Mouse (Mus musculus) A20 (cell line): ENCODE measurements around the gene Sema3g.
A peak's percentile ranks its signal among the peaks of the same experiment; 100 is the strongest.

Experiments used
- DNase-seq: peaks from one replicate; pipeline ENCODE4 v3.0.0-alpha.2; 2011; ENCODE audit warnings: low read depth, low spot score

The Sema3g gene

GRCm38 (mm10) chr14:31217666-31218065 lies at the start of gene Sema3g:
Gene Sema3g (plus strand): TSS chr14:31217860.
- peak; percentile 74 for DNase-seq

DNA sequence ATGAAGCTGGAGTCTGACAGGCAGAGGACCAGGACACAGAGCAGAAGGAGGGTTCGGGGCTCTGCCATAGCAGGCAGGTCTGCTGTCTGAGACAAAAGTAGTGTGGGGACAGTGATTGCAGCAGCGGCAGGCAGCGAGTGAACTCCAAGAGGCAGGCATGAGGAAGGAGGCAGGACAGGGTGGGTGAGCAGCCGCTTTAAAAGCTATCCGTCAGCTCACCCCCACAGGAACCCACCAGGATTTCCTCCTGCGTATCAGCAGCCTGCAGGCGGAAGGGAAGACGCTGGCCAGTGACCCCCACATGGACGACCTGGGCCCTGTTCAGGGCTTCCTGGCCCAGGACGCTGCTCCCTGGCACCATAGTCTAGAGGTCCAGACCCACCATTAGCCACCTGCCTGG lies 49.2 kb upstream of the Sema3g start, which contains the start of gene Stab1:
Stab1 (minus strand) TSS at position 217 of the 400 bp plus-strand sequence.
- DNase-seq: no peak

DNA sequence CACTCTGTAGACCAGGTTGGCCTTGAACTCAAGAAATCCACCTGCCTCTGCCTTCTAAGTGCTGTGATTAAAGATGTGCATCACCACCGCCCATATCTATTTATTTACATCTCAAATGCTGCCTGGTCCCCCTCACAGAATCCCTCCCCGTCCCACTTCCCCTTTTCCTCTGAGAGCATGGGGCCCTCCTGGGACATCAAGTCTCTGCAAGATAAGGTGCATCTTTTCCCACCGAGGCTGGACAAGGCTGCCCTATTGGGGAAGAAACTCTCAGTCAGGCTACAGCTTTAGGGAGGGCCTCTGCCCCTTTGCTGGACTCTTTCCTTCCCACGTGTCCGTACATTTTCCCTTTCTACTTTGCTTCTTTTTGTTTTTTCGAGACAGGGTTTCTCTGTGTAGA lies 48.2 kb upstream of the Sema3g start:
- DNase-seq: peak; percentile 65

DNA sequence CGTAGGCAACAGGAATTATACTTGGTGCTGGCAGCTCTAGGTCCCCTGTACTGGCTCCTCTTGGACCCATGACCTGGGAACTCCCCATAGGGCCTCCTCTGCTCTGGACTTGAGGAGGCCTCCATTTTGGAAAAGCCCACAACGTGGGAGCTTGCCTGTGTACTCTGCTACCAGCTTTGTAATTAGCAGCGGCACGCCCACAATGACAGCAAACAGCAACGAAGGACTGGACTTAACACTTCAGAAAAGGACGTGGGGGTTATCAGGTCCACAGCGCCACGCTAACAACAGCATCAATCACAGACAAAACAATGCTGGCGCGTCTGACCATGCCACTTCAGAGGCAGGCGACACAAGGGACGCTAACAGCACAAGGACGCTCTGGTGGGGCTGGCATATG lies 46.7 kb upstream of the Sema3g start:
- DNase-seq: no peak

DNA sequence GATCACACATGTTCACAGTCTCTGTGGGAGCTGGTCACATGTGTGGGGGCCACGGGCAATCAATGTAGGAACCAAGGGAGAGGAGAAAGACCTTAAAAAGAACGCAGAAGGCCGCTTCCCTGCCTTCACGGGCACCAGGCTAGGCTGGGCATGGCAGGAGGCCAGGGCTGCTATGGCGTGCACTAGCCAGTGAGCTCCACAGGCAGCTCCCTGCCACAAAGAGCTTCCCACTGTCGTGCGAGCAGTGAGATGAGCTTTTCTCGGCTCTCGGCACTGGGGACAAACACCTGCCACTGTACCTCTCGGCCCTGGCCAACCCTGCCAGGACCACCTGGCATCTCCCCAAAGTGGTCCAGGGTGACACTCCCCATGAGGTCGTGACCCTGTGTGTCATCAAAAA lies 46.3 kb upstream of the Sema3g start:
- DNase-seq: no peak

DNA sequence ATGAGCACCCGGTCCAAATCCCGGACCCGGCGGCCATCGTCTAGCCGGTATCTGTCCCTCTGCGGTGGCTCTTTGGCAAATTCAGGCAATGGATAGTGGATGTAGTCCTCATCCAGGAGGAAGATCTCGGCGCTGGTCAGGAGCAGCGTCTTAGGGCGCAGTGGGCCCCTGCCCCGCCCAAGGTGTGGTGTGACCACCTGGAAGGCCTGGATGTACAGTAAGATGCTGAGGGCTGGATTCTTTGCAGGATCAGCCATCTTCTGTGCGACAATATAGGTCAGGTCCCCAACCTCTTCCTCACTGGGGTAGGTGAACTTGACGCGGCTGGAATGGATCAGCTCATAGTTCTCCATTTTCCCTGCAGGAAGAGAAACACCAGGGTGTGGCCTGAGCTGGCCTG lies 45.8 kb upstream of the Sema3g start:
- no peak for DNase-seq

DNA sequence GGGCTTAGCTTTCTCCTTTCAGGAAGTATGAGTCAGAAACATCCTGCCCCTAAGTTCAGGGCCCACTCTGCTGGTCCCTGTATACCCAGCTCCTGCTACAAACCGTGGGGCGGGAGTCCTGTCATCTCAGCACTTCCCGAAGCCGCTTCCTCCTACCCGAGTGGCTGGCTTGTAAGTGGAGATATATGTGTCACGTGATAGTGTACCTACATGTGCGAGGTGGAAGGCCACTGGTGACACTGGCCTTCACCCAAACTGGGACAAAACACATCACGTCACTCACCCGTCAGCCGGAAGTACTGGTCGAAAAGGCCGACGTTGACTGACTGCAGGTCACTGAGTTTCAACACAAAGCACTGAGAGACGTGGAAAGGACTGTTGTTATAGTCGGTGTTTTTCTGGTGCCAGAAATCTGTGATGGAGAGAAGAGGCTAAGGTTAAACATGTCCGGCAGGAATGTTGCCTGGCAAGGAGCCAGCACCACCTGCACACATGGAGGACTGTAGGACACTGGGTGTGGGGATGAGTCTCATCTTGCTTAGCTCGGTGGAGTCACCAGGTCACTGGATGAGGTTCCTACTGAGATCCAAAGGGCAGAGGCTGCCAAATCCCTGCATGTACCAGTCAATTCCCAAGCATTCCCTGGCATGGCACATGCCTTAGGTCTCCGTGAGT lies 44.7 kb upstream of the Sema3g start:
- DNase-seq: no peak

DNA sequence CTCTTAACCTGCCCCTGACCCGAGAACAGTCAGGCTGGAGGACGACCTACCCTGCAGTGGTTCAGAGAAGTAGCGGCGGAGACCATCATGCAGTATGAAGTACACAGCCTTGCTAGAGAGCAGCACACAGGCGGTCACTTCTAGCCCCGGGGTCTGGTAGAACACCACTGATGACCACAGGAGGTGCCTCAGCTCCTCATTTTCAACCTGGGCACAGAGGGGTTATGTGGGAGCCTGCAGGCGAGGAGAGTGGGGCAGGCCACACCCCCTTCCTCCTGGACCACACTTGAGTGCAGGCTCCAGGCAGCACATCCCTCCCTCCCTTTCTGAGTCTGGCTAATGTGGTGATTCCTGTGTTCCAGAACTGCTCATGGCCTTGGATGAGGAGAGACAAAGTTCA lies 44.1 kb upstream of the Sema3g start:
- no peak for DNase-seq

DNA sequence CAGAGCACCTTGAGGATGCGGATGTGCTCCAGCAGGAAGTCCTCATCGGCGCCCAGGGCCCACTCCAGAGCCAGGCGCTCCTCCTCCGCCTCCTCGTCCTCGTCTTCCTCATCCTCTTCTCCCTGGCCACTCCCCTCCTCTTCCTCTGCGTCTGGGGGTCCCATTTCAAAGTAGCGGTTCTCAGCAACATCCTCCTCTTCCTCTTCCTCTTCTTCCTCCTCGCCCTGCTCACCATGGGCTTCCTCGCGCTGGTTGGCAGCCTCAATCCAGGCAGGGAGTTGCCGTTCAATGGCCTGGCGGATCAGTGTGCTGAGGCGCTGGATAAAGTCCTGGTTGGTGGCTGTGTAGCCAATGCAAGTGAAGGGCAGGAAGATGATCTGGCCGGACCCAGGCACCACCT lies 40.4 kb upstream of the Sema3g start:
- no peak for DNase-seq

DNA sequence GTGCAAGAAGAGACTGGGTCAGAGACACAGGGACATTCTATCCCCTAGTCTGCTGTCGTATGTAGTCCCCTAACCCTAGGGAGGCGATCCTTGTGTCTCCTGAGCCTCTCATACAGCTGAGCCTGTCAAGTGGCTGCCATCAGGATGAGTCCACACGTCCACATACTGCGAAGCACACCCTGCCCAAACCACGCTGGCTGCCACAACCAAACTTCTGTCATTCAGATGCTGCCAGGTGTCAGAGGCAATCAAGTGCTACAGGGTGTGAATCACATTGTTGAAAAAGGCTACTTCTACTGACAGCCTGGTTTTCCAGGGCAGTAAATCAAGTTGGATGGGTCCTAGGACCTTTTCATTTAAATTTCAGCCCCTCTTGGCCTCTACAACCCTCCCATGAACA lies 39.9 kb upstream of the Sema3g start:
- no peak for DNase-seq

GRCm38 (mm10) chr14:31179677-31180365 lies 37.8 kb upstream of the Sema3g start:
- DNase-seq: no peak

DNA sequence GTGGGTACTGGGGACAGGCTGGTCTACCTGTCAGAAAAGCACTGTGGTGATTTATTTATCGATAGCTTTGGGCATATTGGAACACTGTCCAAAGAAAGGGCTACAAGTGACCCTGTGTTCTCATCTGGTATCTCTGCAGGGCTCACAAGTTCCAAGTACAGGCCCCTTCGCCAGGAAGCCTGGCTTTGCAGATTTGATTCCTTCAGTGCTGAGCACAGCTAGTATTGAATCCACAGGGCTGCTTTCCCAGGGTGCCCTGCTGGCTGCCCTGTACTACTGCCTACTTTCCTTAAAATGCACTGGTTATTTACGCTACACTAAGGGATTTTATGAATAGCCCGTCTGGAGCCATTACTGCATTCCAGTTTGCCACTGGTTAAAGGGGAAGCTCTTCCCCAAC lies 36.1 kb upstream of the Sema3g start:
- DNase-seq: no peak

DNA sequence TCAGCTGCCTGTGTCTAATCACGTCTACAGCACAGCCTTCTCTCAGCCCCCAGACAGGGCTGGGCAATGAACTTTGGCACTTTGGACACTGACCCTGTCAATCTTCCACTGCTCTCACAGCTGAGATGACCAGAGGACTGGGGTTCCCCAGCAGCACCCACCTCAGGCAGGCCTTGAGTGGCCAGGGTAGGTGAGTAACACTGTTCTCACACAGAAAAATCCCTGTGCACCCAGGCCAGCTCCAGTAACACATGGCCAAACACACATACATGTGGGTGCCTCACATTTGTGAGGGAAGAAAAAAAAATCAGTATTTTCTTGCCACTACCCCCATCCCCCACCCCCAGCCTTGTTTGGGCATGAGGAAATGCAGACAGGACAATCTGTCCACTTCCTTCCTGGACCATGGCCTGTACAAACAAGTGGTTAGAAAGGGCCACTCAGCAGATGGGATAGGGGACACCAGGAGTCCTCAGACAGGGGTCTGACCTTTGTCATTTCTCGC lies 34.8 kb upstream of the Sema3g start:
- no peak for DNase-seq

DNA sequence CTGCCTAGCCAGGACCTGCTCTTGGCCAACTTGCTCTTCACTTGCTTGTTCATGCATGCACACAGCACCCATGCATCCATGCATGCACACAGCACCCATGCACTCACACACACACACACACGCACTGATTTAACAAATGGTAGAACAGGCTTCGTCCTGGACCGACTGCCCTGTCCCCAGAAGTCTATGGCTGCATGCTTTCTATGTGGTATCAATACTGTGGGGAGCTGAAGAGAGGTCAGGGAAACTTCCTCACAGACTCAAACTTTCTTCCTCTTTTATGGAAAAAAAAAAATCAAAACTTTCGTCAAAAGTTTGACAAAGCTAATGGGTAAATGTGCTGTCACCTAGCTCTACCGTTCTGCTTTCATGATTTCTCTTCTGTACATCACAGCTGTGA lies 34.1 kb upstream of the Sema3g start:
- DNase-seq: no peak

DNA sequence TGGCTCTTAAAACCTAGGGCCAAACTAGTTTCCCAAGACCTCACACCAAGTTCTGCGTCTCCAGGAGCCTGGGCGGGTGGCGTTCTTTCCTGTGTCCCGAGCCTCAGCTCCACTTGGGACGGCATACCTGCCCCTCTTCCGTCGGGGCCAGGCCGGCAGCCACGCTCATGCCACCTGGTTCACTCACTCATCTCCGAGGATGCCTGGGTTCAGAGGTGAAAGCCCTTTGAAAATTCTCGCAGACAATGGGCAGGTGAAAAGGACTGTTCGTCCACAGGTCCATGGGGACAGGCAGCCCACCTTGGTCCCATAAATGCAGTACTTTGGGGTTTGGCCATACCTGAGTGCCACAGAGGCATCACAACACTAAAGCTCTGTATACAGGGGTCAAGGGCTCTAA lies 33.5 kb upstream of the Sema3g start:
- no peak for DNase-seq

DNA sequence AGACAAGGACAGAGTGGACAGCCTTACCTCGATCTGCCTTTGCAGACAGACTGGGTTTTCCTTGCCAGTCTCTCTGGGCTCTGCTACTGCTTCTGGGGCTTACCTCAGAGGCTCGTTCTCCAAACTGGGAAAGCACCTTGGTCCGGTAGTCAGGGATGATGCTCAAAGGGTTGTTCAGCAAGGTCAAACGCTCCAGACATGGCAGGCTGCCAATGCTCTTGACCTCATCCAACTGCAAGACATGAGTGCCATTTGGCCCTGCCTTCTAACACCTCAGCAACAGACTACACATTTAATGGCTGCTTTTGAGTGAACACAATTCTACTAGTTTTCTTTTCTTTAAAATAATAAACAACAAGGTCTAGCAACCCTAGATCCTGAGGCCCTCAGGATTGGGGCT lies 31.0 kb upstream of the Sema3g start:
- DNase-seq: no peak

GRCm38 (mm10) chr14:31188771-31189181 lies 28.9 kb upstream of the Sema3g start:
- no peak for DNase-seq

- DNase-seq: no peak
These were observed 28.3 kb upstream of the Sema3g start for GRCm38 (mm10) chr14:31189348-31189747.

GRCm38 (mm10) chr14:31191936-31192335 lies 25.7 kb upstream of the Sema3g start:
- no peak for DNase-seq

- DNase-seq: no peak
These were observed 23.9 kb upstream of the Sema3g start for GRCm38 (mm10) chr14:31193791-31194190.

GRCm38 (mm10) chr14:31194441-31194840 lies 23.2 kb upstream of the Sema3g start:
- no peak for DNase-seq

- no peak for DNase-seq
These were observed 22.7 kb upstream of the Sema3g start for GRCm38 (mm10) chr14:31194891-31195513.

DNA sequence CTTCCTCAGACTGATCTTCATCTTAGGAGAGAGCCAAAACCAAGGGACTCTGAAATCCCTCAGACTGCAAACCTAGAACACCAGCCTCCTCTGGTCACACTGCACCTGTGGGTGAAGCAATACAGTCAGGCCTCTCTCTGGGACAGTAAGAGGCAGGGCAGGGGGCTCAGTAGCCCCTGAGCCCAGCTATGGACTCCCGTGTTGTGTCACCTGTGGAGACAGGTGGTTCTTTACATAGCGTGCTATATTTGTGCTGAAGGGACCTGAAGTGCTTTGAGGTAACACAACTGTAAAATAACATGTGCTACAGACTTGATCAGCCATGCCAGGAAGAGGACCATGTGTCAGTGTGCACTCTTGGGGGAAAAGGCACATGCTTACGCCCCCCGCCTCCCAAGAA lies 22.1 kb upstream of the Sema3g start:
- no peak for DNase-seq
